Mouse (Mus musculus) 3T3-L1 (cell line): ENCODE measurements around the gene Defb22.

Source experiments
- DNase-seq: peaks from one replicate; pipeline ENCODE4 v3.0.0-alpha.2; 2015; ENCODE audit warnings: low read depth, low spot score

The Defb22 gene

DNA sequence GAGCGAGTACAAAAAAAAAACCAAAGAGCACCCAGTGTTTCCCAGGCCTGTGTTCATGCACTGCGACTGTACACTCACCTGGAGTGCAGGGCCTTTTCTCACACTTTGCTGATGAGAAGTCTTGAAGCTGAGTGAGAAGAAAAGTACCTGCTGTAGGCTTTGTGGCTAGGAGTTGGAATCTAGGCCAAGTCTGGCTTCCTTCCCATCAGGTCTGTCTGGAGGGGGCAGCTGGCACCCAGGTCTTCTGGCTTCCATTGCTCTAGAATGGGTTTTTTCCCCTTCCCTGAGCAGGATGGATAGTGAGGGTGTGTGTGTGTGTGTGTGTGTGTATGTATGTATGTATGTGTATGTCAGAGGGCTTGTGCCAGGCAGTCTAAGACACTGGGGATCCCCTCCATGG is 50.1 kb downstream of the Defb22 start:
- no peak for DNase-seq

GRCm38 (mm10) chr2:152438963-152439362 is 51.0 kb downstream of the Defb22 start:
- DNase-seq: peak; percentile 58

- DNase-seq: peak; percentile 76
Observed at GRCm38 (mm10) chr2:152436983-152437860, 52.7 kb downstream of the Defb22 start.

DNA sequence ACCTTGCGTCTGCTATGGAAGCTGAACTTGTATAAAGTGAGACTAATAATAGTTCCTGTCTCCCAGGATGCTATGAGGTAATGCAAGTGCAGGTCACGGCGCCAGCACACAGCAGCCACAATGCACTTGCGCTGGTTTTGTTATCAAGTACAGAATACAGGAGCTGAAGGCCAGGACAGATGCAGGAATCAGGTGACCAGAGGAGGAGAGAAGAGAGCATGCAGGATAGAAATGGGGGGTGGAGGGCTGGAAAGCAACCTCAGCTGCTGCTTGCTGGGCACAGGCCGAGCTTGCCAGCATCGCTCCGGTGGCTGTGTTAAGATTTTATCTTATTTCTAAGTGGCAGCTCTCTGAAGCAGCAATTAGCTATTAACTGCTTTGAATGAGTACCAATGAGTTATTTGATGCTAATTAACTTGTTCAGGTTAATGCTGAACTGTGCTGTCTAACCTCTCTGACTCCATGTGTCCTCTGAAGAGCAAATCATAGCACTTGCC is 53.5 kb downstream of the Defb22 start:
- DNase-seq: no peak
